Mouse (Mus musculus): ENCODE results near the gene Chrm3.

DNA sequence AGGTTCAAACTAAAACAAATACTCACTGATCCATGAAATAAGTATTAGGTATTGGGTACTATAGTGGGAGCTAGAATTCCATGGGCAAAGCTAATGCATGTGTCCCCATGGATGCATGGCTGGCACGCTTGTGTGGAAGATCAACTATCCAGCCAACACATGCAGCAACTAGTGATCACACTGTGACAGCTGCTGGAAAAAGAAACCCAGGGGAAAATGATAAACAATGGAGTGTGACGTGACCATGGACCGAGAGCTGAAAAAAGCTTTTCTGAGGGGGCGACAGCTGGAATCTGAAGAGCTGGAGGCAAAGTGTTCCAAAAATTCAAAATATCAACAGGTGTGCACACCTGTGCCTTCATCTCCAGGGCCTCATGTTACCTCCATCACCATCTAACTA lies 120.8 kb downstream of the Chrm3 start:
- TF ChIP-seq CTCF (IDR thresholded peaks at IDR 0.05; ENCODE audit: borderline replicate concordance, extremely low read depth, insufficient read depth, insufficient read length): no peak
- no peak for TF ChIP-seq POLR2A (IDR thresholded peaks at IDR 0.05; ENCODE audit: borderline replicate concordance, extremely low read depth, insufficient read depth, insufficient read length, poor library complexity, severe bottlenecking)

Measured in brain, embryonic 14.5 days (tissue).